In genomic region chr11:88424034-88424767, GRCm38 (mm10) we compare ENCODE assay signal across 12 mouse cellular contexts.
DNase-seq lines count a peak whose midpoint lies in the region; ATAC-seq and TF ChIP-seq lines count a peak whose summit lies in the region.
"Had no signal": no experiment of that assay in that cellular context is flagged by ENCODE, and none has a peak within 500 bp of the region (broad histone marks: within the 10 kb centered on the region; RNA-seq: fewer than 3 reads in every experiment).

No protein-coding gene starts in this region.

- peaks cover 71% of the 10 kb centered on the region for H3K4me1 ChIP-seq in kidney, embryonic 15.5 days
- peaks cover 38% of the 10 kb centered on the region for H3K4me1 ChIP-seq in forebrain, embryonic 16.5 days (replicated peaks; ENCODE audit: control insufficient read depth, insufficient read depth, low read length)
- peaks cover 76% of the 10 kb centered on the region for H3K4me1 ChIP-seq in midbrain, embryonic 15.5 days

- H3K4me3 ChIP-seq in kidney, embryonic 15.5 days (replicated peaks), result no peak overlapping the region
- no peak overlapping the region for H3K4me3 ChIP-seq in forebrain, embryonic 16.5 days (replicated peaks; ENCODE audit: low read length)
- no peak overlapping the region for H3K4me3 ChIP-seq in midbrain, embryonic 15.5 days
- H3K4me3 ChIP-seq: embryonic facial prominence, embryonic 15.5 days; liver, embryonic 15.5 days had no signal

- no peak for TF ChIP-seq CTCF in brain, embryonic 14.5 days (IDR thresholded peaks at IDR 0.05; ENCODE audit: borderline replicate concordance, extremely low read depth, insufficient read depth, insufficient read length)

- 67% methylated on average over 20 of the region's 20 CpGs for WGBS in kidney, embryonic 15.5 days
- WGBS in forebrain, embryonic 16.5 days, result 28% methylated on average over 20 of the region's 20 CpGs
- WGBS in midbrain, embryonic 15.5 days, result 37% methylated on average over 20 of the region's 20 CpGs

- no peaks in the 10 kb centered on the region for H3K27me3 ChIP-seq in kidney, embryonic 15.5 days
- H3K27me3 ChIP-seq in forebrain, embryonic 16.5 days (replicated peaks; ENCODE audit: control insufficient read depth, insufficient read depth, low read length), result no peaks in the 10 kb centered on the region
- no peaks in the 10 kb centered on the region for H3K27me3 ChIP-seq in midbrain, embryonic 15.5 days (replicated peaks)
- H3K27me3 ChIP-seq: CH12.LX; embryonic facial prominence, embryonic 15.5 days; liver, embryonic 15.5 days had no signal

- no peak for TF ChIP-seq POLR2A in brain, embryonic 14.5 days (IDR thresholded peaks at IDR 0.05; ENCODE audit: borderline replicate concordance, extremely low read depth, insufficient read depth, insufficient read length, poor library complexity, severe bottlenecking)

- H3K36me3 ChIP-seq in kidney, embryonic 15.5 days, result no peaks in the 10 kb centered on the region
- H3K36me3 ChIP-seq in forebrain, embryonic 16.5 days (ENCODE audit: control insufficient read depth, insufficient read depth), result no peaks in the 10 kb centered on the region
- H3K36me3 ChIP-seq in midbrain, embryonic 15.5 days (replicated peaks), result no peaks in the 10 kb centered on the region
- H3K36me3 ChIP-seq: embryonic facial prominence, embryonic 15.5 days; liver, embryonic 15.5 days had no signal

- no peaks in the 10 kb centered on the region for H3K9me3 ChIP-seq in kidney, embryonic 15.5 days (replicated peaks)
- no peaks in the 10 kb centered on the region for H3K9me3 ChIP-seq in forebrain, embryonic 16.5 days (ENCODE audit: control insufficient read depth, low read length)
- no peaks in the 10 kb centered on the region for H3K9me3 ChIP-seq in midbrain, embryonic 15.5 days
- H3K9me3 ChIP-seq: embryonic facial prominence, embryonic 15.5 days; liver, embryonic 15.5 days had no signal

- H3K27ac ChIP-seq in kidney, embryonic 15.5 days, result 0 out of 2 replicates have a peak overlapping the region, but pooled peaks have one; percentile 32
- H3K27ac ChIP-seq in forebrain, embryonic 16.5 days (ENCODE audit: low read length), result no peak overlapping the region
- H3K27ac ChIP-seq in midbrain, embryonic 15.5 days, result peak overlapping the region; percentile 40
- H3K27ac ChIP-seq: embryonic facial prominence, embryonic 15.5 days; liver, embryonic 15.5 days had no signal

- DNase-seq in kidney, postnatal 36 days, result no peak
- DNase-seq in brain, embryonic 14.5 days (ENCODE audit: low read depth), result peak; percentile 69
- no peak for DNase-seq in ovary, adult 18-20 months (ENCODE audit: low spot score)
- DNase-seq in layer of hippocampus, adult 9-11 months, result no peak
- DNase-seq: kidney, postnatal 25 days; thymus, postnatal 4 days had no signal

- H3K4me2 ChIP-seq in kidney, embryonic 15.5 days, result no peak overlapping the region
- H3K4me2 ChIP-seq in forebrain, embryonic 16.5 days (ENCODE audit: low read length), result no peak overlapping the region
- H3K4me2 ChIP-seq in midbrain, embryonic 15.5 days, result no peak overlapping the region
- H3K4me2 ChIP-seq: embryonic facial prominence, embryonic 15.5 days; liver, embryonic 15.5 days had no signal

- no peak overlapping the region for H3K9ac ChIP-seq in kidney, embryonic 15.5 days
- peak overlapping the region; percentile 38 for H3K9ac ChIP-seq in forebrain, embryonic 16.5 days (replicated peaks; ENCODE audit: low read depth, low read length)
- no peak overlapping the region for H3K9ac ChIP-seq in midbrain, embryonic 15.5 days
- H3K9ac ChIP-seq: embryonic facial prominence, embryonic 15.5 days; liver, embryonic 15.5 days had no signal

- no peak for ATAC-seq in kidney, embryonic 15.5 days (replicated peaks; ENCODE audit: low FRiP score)
- 0 out of 2 replicates have a peak, but pooled peaks have one; percentile 34 for ATAC-seq in forebrain, embryonic 16.5 days
- ATAC-seq in midbrain, embryonic 15.5 days (replicated peaks), result no peak
